10 mouse cellular contexts compared by ENCODE assay signal in genomic region chr5:139404801-139405401, GRCm38 (mm10). TPM values are rescaled to one million over a fixed set of nuclear protein-coding genes. Genes with fewer than 3 reads are reported as not detected.
DNase-seq lines count a peak whose midpoint lies in the region; ATAC-seq lines count a peak whose summit lies in the region.
"Had no signal": no experiment of that assay in that cellular context is flagged by ENCODE, and none has a peak within 500 bp of the region (broad histone marks: within the 10 kb centered on the region; RNA-seq: fewer than 3 reads in every experiment).

Gene C130050O18Rik, plus strand, starts transcription at chr5:139405280.

- peak within 1 kb of the TSS; percentile 14; the same call in 1 of the 2 replicates for H3K27ac ChIP-seq in kidney, embryonic 15.5 days
- peak within 1 kb of the TSS; percentile 61 for H3K27ac ChIP-seq in embryonic facial prominence, embryonic 10.5 days (replicated peaks)
- H3K27ac ChIP-seq in limb, embryonic 10.5 days, result peak within 1 kb of the TSS; percentile 71
- H3K27ac ChIP-seq in forebrain, embryonic 13.5 days, result no peak within 1 kb of the TSS

- no peaks in the 10 kb centered on the region for H3K27me3 ChIP-seq in kidney, embryonic 15.5 days
- H3K27me3 ChIP-seq in embryonic facial prominence, embryonic 10.5 days (replicated peaks; ENCODE audit: low read depth, poor library complexity, severe bottlenecking), result no peaks in the 10 kb centered on the region
- H3K27me3 ChIP-seq in limb, embryonic 10.5 days (ENCODE audit: low read depth, poor library complexity, severe bottlenecking), result no peaks in the 10 kb centered on the region
- no peaks in the 10 kb centered on the region for H3K27me3 ChIP-seq in forebrain, embryonic 13.5 days

- no peaks in the 10 kb centered on the region for H3K36me3 ChIP-seq in kidney, embryonic 15.5 days
- H3K36me3 ChIP-seq in embryonic facial prominence, embryonic 10.5 days (replicated peaks), result 0 out of 2 replicates have a peak, but pooled peaks cover 3% of the 10 kb centered on the region
- H3K36me3 ChIP-seq in limb, embryonic 10.5 days, result peaks cover 3% of the 10 kb centered on the region; the same call in 1 of the 2 replicates
- H3K36me3 ChIP-seq in forebrain, embryonic 13.5 days (ENCODE audit: poor library complexity, severe bottlenecking), result no peaks in the 10 kb centered on the region

- no peak within 1 kb of the TSS for H3K4me3 ChIP-seq in kidney, embryonic 15.5 days (replicated peaks)
- 0 out of 2 replicates have a peak within 1 kb of the TSS, but pooled peaks have one; percentile 1 for H3K4me3 ChIP-seq in embryonic facial prominence, embryonic 10.5 days
- H3K4me3 ChIP-seq in limb, embryonic 10.5 days, result no peak within 1 kb of the TSS
- H3K4me3 ChIP-seq in forebrain, embryonic 13.5 days, result no peak within 1 kb of the TSS
- H3K4me3 ChIP-seq: erythroblast, embryonic 14.5 days had no signal

- ATAC-seq in kidney, embryonic 15.5 days (replicated peaks; ENCODE audit: low FRiP score), result no peak
- peak; percentile 43 for ATAC-seq in megakaryocyte-erythroid progenitor cell, adult 5-6 weeks (replicated peaks; ENCODE audit: low FRiP score, low TSS enrichment, poor library complexity, severe bottlenecking)
- no peak for ATAC-seq in forebrain, embryonic 13.5 days

- DNase-seq in kidney, postnatal 4 days, result no peak
- DNase-seq in embryonic facial prominence, embryonic 10.5 days (ENCODE audit: low spot score), result no peak
- DNase-seq in limb, embryonic 10.5 days (ENCODE audit: low spot score), result no peak
- DNase-seq in cerebellum, adult 11 months, result no peak
- no peak for DNase-seq in yolk sac, embryonic 10.5 days (ENCODE audit: low spot score)
- DNase-seq: adrenal gland, postnatal 25 days had no signal

- peaks cover 45% of the 10 kb centered on the region for H3K4me1 ChIP-seq in kidney, embryonic 15.5 days
- H3K4me1 ChIP-seq in embryonic facial prominence, embryonic 10.5 days, result peaks cover 46% of the 10 kb centered on the region
- peaks cover 41% of the 10 kb centered on the region for H3K4me1 ChIP-seq in limb, embryonic 10.5 days
- H3K4me1 ChIP-seq in forebrain, embryonic 13.5 days, result no peaks in the 10 kb centered on the region

- no peak within 1 kb of the TSS for H3K9ac ChIP-seq in kidney, embryonic 15.5 days
- H3K9ac ChIP-seq in forebrain, embryonic 13.5 days, result no peak within 1 kb of the TSS

- no peak within 1 kb of the TSS for H3K4me2 ChIP-seq in kidney, embryonic 15.5 days
- H3K4me2 ChIP-seq in forebrain, embryonic 13.5 days, result no peak within 1 kb of the TSS

- no peaks in the 10 kb centered on the region for H3K9me3 ChIP-seq in kidney, embryonic 15.5 days (replicated peaks)
- H3K9me3 ChIP-seq in embryonic facial prominence, embryonic 10.5 days, result no peaks in the 10 kb centered on the region
- no peaks in the 10 kb centered on the region for H3K9me3 ChIP-seq in limb, embryonic 10.5 days (replicated peaks)
- H3K9me3 ChIP-seq in forebrain, embryonic 13.5 days (replicated peaks), result no peaks in the 10 kb centered on the region

- WGBS in kidney, embryonic 15.5 days, result 79% methylated on average over 6 of the region's 6 CpGs
- WGBS in embryonic facial prominence, embryonic 10.5 days, result 77% methylated on average over 6 of the region's 6 CpGs
- 88% methylated on average over 6 of the region's 6 CpGs for WGBS in limb, embryonic 10.5 days
- 89% methylated on average over 6 of the region's 6 CpGs for WGBS in forebrain, embryonic 13.5 days

RNA-seq across cellular contexts. Expression of gene C130050O18Rik, which starts in this region (rescaled TPM):
- 0.60 and 1.2 TPM in 2 replicates for polyA plus RNA-seq in kidney, embryonic 15.5 days (2015; fragmentation: Nextera tagmentation; extraction: Ambion mirVana)
- 0.16 and 0.26 TPM in 2 replicates for polyA plus RNA-seq in embryonic facial prominence, embryonic 10.5 days (2016; fragmentation: Nextera tagmentation; extraction: Ambion mirVana)
- 0.16 and 0.56 TPM in 2 replicates for polyA plus RNA-seq in limb, embryonic 10.5 days (2016; fragmentation: Nextera tagmentation; extraction: Ambion mirVana)
- total RNA-seq in megakaryocyte-erythroid progenitor cell, adult 5-6 weeks (2014; fragmentation: Nextera tagmentation), result 0.79 TPM in 1 of 2 replicates, not detected in the other
- 0.08 TPM in 1 of 2 replicates, not detected in the other for total RNA-seq in megakaryocyte-erythroid progenitor cell, adult 5-6 weeks (2017)
- polyA plus RNA-seq in forebrain, embryonic 13.5 days (2015; fragmentation: Nextera tagmentation; extraction: Ambion mirVana), result 0.11 and 0.18 TPM in 2 replicates
- polyA plus RNA-seq: erythroblast, embryonic 14.5 days had no signal

Comparison
In these comparisons a context has a peak if more than half of its experiments do, and no peak if none do; other contexts are left out.
1. Peak in ATAC-seq in megakaryocyte-erythroid progenitor cell, adult 5-6 weeks; RNA of the gene not detected or under 1 TPM.